Mouse (Mus musculus): ENCODE measurements around the gene Wfdc9.
A peak's percentile ranks its signal among the peaks of the same experiment; 100 is the strongest.
"Not testable (repeated sequence)": the region's sequence is repeated elsewhere in the genome, so short reads cannot be mapped to it uniquely, and the experiment has no call there.

The Wfdc9 gene

GRCm38 (mm10) chr2:164621775-164622174 is 34.6 kb downstream of the Wfdc9 start:
- no peak for DNase-seq (ENCODE audit: extremely low read depth, insufficient read length, low spot score)

- DNase-seq (ENCODE audit: extremely low read depth, insufficient read length, low spot score) = no peak
Measured at GRCm38 (mm10) chr2:164619050-164619449, 37.3 kb downstream of the Wfdc9 start.

- no peak for DNase-seq (ENCODE audit: extremely low read depth, insufficient read length, low spot score)
Measured at GRCm38 (mm10) chr2:164615386-164615785, 41.0 kb downstream of the Wfdc9 start.

- not testable (repeated sequence) for DNase-seq (ENCODE audit: extremely low read depth, insufficient read length, low spot score)
Measured at GRCm38 (mm10) chr2:164613471-164613870, 42.9 kb downstream of the Wfdc9 start, which contains the start of the genes Wfdc6b and Wfdc8. Gene Wfdc6b, plus strand, starts transcription at chr2:164613522. Gene Wfdc8, minus strand, starts transcription at chr2:164613626.

- DNase-seq (ENCODE audit: extremely low read depth, insufficient read length, low spot score) = no peak
Measured at GRCm38 (mm10) chr2:164608781-164609180, 47.6 kb downstream of the Wfdc9 start.

- DNase-seq (ENCODE audit: extremely low read depth, insufficient read length, low spot score) = peak; percentile 27
Measured at GRCm38 (mm10) chr2:164604411-164604810, 52.0 kb downstream of the Wfdc9 start.

- no peak for DNase-seq (ENCODE audit: extremely low read depth, insufficient read length, low spot score)
Measured at GRCm38 (mm10) chr2:164603482-164603881, 52.9 kb downstream of the Wfdc9 start.

- no peak for DNase-seq (ENCODE audit: extremely low read depth, insufficient read length, low spot score)
Measured at GRCm38 (mm10) chr2:164600179-164600578, 56.2 kb downstream of the Wfdc9 start.
